Mouse (Mus musculus) forebrain, embryonic 11.5 days (tissue): ENCODE data around the gene Rgs6. TPM values are rescaled to one million over a fixed set of nuclear protein-coding genes. Genes with fewer than 3 reads are reported as not detected.

Experiments used
- ATAC-seq: fragments of 200-750 bp; cut with Nextera tagmentation; replicated peaks from 2 replicates; pipeline ENCODE4 v1.8.0; 2017; ENCODE audit warnings: moderate TSS enrichment; ENCODE audit not compliant: low FRiP score
- DNase-seq: peaks from one replicate; pipeline ENCODE4 v3.0.0-alpha.2; 2017; ENCODE audit warnings: low spot score
- H3K27ac ChIP-seq: fragments of 300-500 bp; sonication (generic); 2 replicates; pipeline ENCODE4 v1.5.1; 2014; ENCODE audit warnings: low read depth, low read length
- H3K27me3 ChIP-seq: fragments of 300-500 bp; sonication (generic); 2 replicates; pipeline ENCODE4 v1.6.1; 2014; ENCODE audit warnings: mild to moderate bottlenecking, low read length, mixed read lengths; ENCODE audit not compliant: control insufficient read depth, insufficient read depth
- H3K36me3 ChIP-seq: fragments of 300-500 bp; sonication (generic); 2 replicates; pipeline ENCODE4 v1.6.1; 2014; ENCODE audit warnings: mild to moderate bottlenecking, low read length, moderate library complexity, mixed read lengths; ENCODE audit not compliant: control insufficient read depth, insufficient read depth
- H3K4me1 ChIP-seq: fragments of 300-500 bp; sonication (generic); replicated peaks from 2 replicates; pipeline ENCODE4 v1.6.1; 2014; ENCODE audit warnings: low read length, mixed read lengths; ENCODE audit not compliant: control insufficient read depth, insufficient read depth
- H3K4me2 ChIP-seq: fragments of 300-500 bp; sonication (generic); 2 replicates; pipeline ENCODE4 v1.6.1; 2014; ENCODE audit warnings: low read depth, mild to moderate bottlenecking, low read length, moderate library complexity, mixed read lengths; ENCODE audit not compliant: severe bottlenecking
- H3K4me3 ChIP-seq: fragments of 300-500 bp; sonication (generic); 2 replicates; pipeline ENCODE4 v1.5.1; 2014; ENCODE audit warnings: low read depth, low read length
- H3K9ac ChIP-seq: fragments of 300-500 bp; sonication (generic); 2 replicates; pipeline ENCODE4 v1.6.1; 2014; ENCODE audit warnings: low read length
- H3K9me3 ChIP-seq: fragments of 300-500 bp; sonication (generic); 2 replicates; pipeline ENCODE4 v1.6.1; 2016; ENCODE audit warnings: low read length, mixed read lengths; ENCODE audit not compliant: control insufficient read depth
- WGBS: fragments of 180-500 bp; shearing (Covaris S2); extraction: QIAGEN DNeasy Blood & Tissue Kit; methylation state at CpG from one replicate; pipeline ENCODE4 v1.1.7; 2014; 5-methylcytosine and 5-hydroxymethylcytosine counted together
- polyA plus RNA-seq: library from polyadenylated mRNA; unstranded; fragments of >200 nt; fragmentation: Nextera tagmentation; extraction: Ambion mirVana; gene quantifications from 2 replicates; pipeline ENCODE4 v1.2.1, GENCODE M21; 2014

Gene Rgs6
- 0.72 and 0.88 TPM in 2 replicates for polyA plus RNA-seq

- Histone ChIP-seq H3K27ac (no peak within 1 kb of the TSS), H3K4me1 (no peaks in the 10 kb centered on the region), H3K27me3 (no peaks in the 10 kb centered on the region), H3K36me3 (no peaks in the 10 kb centered on the region), H3K4me2 (no peak within 1 kb of the TSS), H3K9ac (no peak within 1 kb of the TSS), H3K9me3 (no peaks in the 10 kb centered on the region), H3K4me3 (no peak within 1 kb of the TSS)
- DNase-seq = no peak
- no peak for ATAC-seq
- WGBS = 83% methylated on average over 2 of the region's 2 CpGs
Observed at GRCm38 (mm10) chr12:82588017-82588416, at the start of gene Rgs6. Gene Rgs6 (plus strand): TSS chr12:82588292.

DNA sequence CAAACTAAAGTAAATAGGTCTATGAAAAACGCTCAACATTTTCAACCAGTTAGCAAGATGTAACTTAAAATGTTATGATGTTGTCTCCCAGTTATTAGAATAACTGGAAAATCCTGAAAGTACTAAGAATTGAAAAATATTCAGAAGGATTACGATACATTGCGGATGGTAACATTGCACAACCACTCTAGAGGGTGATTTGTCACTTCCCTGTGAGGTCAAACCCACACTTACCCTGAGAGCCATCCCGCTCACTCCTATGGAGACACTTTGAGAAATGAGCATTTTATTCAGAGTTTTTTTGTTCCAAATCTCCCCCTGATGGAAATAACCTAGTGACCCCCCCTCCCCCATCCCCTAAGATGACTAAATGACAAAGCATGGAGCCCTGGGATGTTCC is 41.0 kb upstream of the Rgs6 start:
- H3K9ac ChIP-seq = no peak overlapping the region
- no peak for ATAC-seq
- WGBS = 95% methylated on average over 4 of the region's 4 CpGs
- H3K36me3 ChIP-seq = no peaks in the 10 kb centered on the region
- DNase-seq = no peak
- H3K27ac ChIP-seq = no peak overlapping the region
- H3K27me3 ChIP-seq = no peaks in the 10 kb centered on the region
- H3K4me3 ChIP-seq = no peak overlapping the region
- no peaks in the 10 kb centered on the region for H3K9me3 ChIP-seq
- no peak overlapping the region for H3K4me2 ChIP-seq
- no peaks in the 10 kb centered on the region for H3K4me1 ChIP-seq

- no peaks in the 10 kb centered on the region for H3K27me3 ChIP-seq
- ATAC-seq (no peak), DNase-seq (no peak)
- 87% methylated on average over 6 of the region's 6 CpGs for WGBS
- no peaks in the 10 kb centered on the region for H3K36me3 ChIP-seq
- H3K4me1 ChIP-seq = no peaks in the 10 kb centered on the region
- no peak overlapping the region for H3K4me2 ChIP-seq
- no peaks in the 10 kb centered on the region for H3K9me3 ChIP-seq
- no peak overlapping the region for H3K27ac ChIP-seq
- no peak overlapping the region for H3K4me3 ChIP-seq
- no peak overlapping the region for H3K9ac ChIP-seq
Observed at GRCm38 (mm10) chr12:82549228-82549627, 38.9 kb upstream of the Rgs6 start.

- no peak overlapping the region for H3K9ac ChIP-seq
- H3K36me3 ChIP-seq = no peaks in the 10 kb centered on the region
- H3K4me1 ChIP-seq = no peaks in the 10 kb centered on the region
- H3K27me3 ChIP-seq = no peaks in the 10 kb centered on the region
- H3K27ac ChIP-seq = no peak overlapping the region
- WGBS = 89% methylated on average over 7 of the region's 7 CpGs
- DNase-seq (no peak), ATAC-seq (no peak)
- H3K4me2 ChIP-seq = no peak overlapping the region
- H3K4me3 ChIP-seq = no peak overlapping the region
- H3K9me3 ChIP-seq = no peaks in the 10 kb centered on the region
Observed at GRCm38 (mm10) chr12:82550076-82550475, 38.0 kb upstream of the Rgs6 start.

- H3K36me3 ChIP-seq = no peaks in the 10 kb centered on the region
- ATAC-seq = no peak
- WGBS = 91% methylated on average over 5 of the region's 5 CpGs
- H3K27me3 ChIP-seq = no peaks in the 10 kb centered on the region
- no peaks in the 10 kb centered on the region for H3K4me1 ChIP-seq
- no peaks in the 10 kb centered on the region for H3K9me3 ChIP-seq
- H3K9ac ChIP-seq = no peak overlapping the region
- no peak overlapping the region for H3K27ac ChIP-seq
- H3K4me3 ChIP-seq = no peak overlapping the region
- no peak overlapping the region for H3K4me2 ChIP-seq
- DNase-seq = no peak
Observed at GRCm38 (mm10) chr12:82552376-82552775, 35.7 kb upstream of the Rgs6 start.

DNA sequence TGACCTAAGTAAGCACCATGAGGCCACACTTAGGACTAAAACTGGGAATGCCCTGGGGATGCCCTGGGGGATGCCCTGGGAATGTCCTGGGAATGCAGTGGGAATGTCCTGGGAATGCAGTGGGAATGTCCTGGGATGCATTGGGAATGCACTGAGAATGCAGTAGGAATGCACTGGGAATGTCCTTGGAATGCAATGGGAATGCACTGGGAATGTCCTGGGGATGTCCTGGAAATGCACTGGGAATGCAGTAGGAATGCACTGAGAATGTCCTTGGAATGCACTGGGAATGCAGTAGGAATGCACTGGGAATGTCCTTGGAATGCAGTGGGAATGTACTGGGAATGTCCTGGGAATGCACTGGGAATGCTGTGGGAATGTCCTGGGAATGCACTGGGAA is 25.2 kb upstream of the Rgs6 start:
- H3K4me3 ChIP-seq = no peak overlapping the region
- no peaks in the 10 kb centered on the region for H3K4me1 ChIP-seq
- H3K9me3 ChIP-seq = no peaks in the 10 kb centered on the region
- DNase-seq = no peak
- no peak for ATAC-seq
- no peak overlapping the region for H3K27ac ChIP-seq
- no peak overlapping the region for H3K9ac ChIP-seq
- no peaks in the 10 kb centered on the region for H3K36me3 ChIP-seq
- no peaks in the 10 kb centered on the region for H3K27me3 ChIP-seq
- no peak overlapping the region for H3K4me2 ChIP-seq

DNA sequence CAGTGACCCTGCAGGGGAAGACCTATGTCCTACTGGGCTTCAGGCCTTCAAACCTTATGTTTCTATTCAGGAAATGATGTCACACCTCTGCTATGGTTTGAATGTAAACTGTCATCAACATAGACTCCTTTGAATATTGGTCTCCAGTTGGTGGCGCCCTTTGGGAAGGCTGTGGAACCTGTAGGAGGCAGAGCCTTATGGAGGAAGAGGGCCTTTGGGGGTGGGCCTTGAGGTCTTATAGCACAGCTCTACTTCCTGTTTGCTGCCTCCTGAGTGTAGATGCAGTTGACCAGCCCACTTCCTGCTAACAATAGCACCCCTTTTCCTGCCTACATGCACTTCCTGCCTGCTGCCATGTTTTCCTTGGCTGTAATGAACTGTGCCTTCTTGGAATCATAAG is 19.7 kb upstream of the Rgs6 start:
- ATAC-seq = no peak
- no peak overlapping the region for H3K4me2 ChIP-seq
- H3K4me1 ChIP-seq = no peaks in the 10 kb centered on the region
- peak; percentile 35 for DNase-seq
- H3K27ac ChIP-seq = no peak overlapping the region
- no peaks in the 10 kb centered on the region for H3K9me3 ChIP-seq
- H3K27me3 ChIP-seq = no peaks in the 10 kb centered on the region
- no peak overlapping the region for H3K4me3 ChIP-seq
- no peak overlapping the region for H3K9ac ChIP-seq
- H3K36me3 ChIP-seq = no peaks in the 10 kb centered on the region
- 96% methylated on average over 1 of the region's 1 CpGs for WGBS

- WGBS = 82% methylated on average over 1 of the region's 1 CpGs
- ATAC-seq = no peak
- Histone ChIP-seq H3K4me3 (no peak overlapping the region), H3K27ac (no peak overlapping the region), H3K9ac (no peak overlapping the region), H3K27me3 (no peaks in the 10 kb centered on the region), H3K4me2 (no peak overlapping the region), H3K9me3 (no peaks in the 10 kb centered on the region), H3K36me3 (no peaks in the 10 kb centered on the region), H3K4me1 (no peaks in the 10 kb centered on the region)
- no peak for DNase-seq
Observed at GRCm38 (mm10) chr12:82572706-82573105, 15.4 kb upstream of the Rgs6 start.

DNA sequence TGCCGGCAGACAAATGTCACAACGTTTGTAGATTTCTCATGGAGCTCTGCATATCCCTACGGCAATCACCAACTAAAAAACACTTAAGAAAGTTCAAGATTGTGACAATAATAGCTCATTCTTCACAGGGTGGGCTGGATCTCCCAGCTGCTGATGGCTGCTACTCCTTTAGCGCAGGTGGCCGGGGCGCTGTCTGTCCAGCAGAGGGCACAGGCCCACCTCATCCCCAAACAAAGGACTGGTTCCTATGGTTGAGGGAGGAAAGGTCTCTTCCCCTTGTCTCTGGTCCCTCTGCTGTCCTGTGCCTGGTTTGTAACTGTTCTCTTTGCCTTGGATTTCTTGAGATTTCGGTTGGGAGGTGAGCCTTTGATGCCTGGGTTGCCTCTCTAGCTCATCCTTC is 1.5 kb upstream of the Rgs6 start:
- Histone ChIP-seq H3K9me3 (no peaks in the 10 kb centered on the region), H3K36me3 (no peaks in the 10 kb centered on the region), H3K4me1 (no peaks in the 10 kb centered on the region), H3K27me3 (no peaks in the 10 kb centered on the region), H3K4me2 (no peak overlapping the region), H3K27ac (no peak overlapping the region), H3K9ac (no peak overlapping the region), H3K4me3 (no peak overlapping the region)
- WGBS = 38% methylated on average over 7 of the region's 7 CpGs
- no peak for DNase-seq
- no peak for ATAC-seq
